Mouse (Mus musculus): ENCODE data around the gene Rnpepl1.

DNA sequence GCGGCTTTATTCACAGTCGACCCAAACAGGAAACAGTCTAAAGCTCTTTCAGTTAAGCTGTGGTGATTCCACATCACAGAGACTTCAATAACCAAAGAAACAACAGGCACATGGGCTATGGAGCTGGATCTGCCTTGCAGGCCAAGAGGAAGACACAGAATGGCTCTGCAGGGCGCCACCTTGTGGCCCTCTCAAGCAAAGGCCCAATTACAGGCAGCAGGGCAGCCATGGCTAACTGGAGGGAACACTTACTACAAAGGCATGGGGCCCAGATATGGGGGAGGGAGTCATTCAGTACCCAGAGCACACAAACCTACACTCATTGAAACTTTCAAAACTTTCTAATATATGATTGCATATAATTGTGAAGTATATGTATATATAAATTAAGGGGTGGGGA is 15.5 kb upstream of the Rnpepl1 start:
- TF ChIP-seq CTCF (IDR thresholded peaks at IDR 0.05; ENCODE audit: borderline replicate concordance, insufficient read depth, low read length): peak; percentile 85
- no peak for TF ChIP-seq POLR2A (IDR thresholded peaks at IDR 0.05; ENCODE audit: low read depth, low read length)
